Mouse (Mus musculus): ENCODE data around the gene Cdk19.
"Not testable (repeated sequence)": the region's sequence is repeated elsewhere in the genome, so short reads cannot be mapped to it uniquely, and the experiment has no call there.

Gene Cdk19

GRCm38 (mm10) chr10:40385397-40385796, 46.0 kb downstream of the Cdk19 start:
- DNase-seq (ENCODE audit: low read depth, low spot score), result no peak

GRCm38 (mm10) chr10:40386126-40386525, 46.8 kb downstream of the Cdk19 start:
- DNase-seq (ENCODE audit: low read depth, low spot score), result no peak

GRCm38 (mm10) chr10:40393447-40394143, 54.2 kb downstream of the Cdk19 start:
- DNase-seq (ENCODE audit: low read depth, low spot score), result no peak

- no peak for DNase-seq (ENCODE audit: low read depth, low spot score)
Measured at GRCm38 (mm10) chr10:40398842-40399241, 59.5 kb downstream of the Cdk19 start.

GRCm38 (mm10) chr10:40399328-40399727, 60.0 kb downstream of the Cdk19 start:
- no peak for DNase-seq (ENCODE audit: low read depth, low spot score)

GRCm38 (mm10) chr10:40400293-40400692, 60.9 kb downstream of the Cdk19 start:
- no peak for DNase-seq (ENCODE audit: low read depth, low spot score)

GRCm38 (mm10) chr10:40406655-40407054, 67.3 kb downstream of the Cdk19 start:
- no peak for DNase-seq (ENCODE audit: low read depth, low spot score)

- DNase-seq (ENCODE audit: low read depth, low spot score), result no peak
Measured at GRCm38 (mm10) chr10:40409336-40409735, 70.0 kb downstream of the Cdk19 start.

- no peak for DNase-seq (ENCODE audit: low read depth, low spot score)
Measured at GRCm38 (mm10) chr10:40411370-40411769, 72.0 kb downstream of the Cdk19 start.

- DNase-seq (ENCODE audit: low read depth, low spot score), result no peak
Measured at GRCm38 (mm10) chr10:40416944-40417343, 77.6 kb downstream of the Cdk19 start.

- no peak for DNase-seq (ENCODE audit: low read depth, low spot score)
Measured at GRCm38 (mm10) chr10:40419841-40420240, 80.5 kb downstream of the Cdk19 start.

- no peak for DNase-seq (ENCODE audit: low read depth, low spot score)
Measured at GRCm38 (mm10) chr10:40420703-40421102, 81.3 kb downstream of the Cdk19 start.

- DNase-seq (ENCODE audit: low read depth, low spot score), result no peak
Measured at GRCm38 (mm10) chr10:40421724-40422123, 82.4 kb downstream of the Cdk19 start.

- no peak for DNase-seq (ENCODE audit: low read depth, low spot score)
Measured at GRCm38 (mm10) chr10:40422696-40423095, 83.3 kb downstream of the Cdk19 start.

GRCm38 (mm10) chr10:40424428-40424827, 85.1 kb downstream of the Cdk19 start:
- DNase-seq (ENCODE audit: low read depth, low spot score), result not testable (repeated sequence)

GRCm38 (mm10) chr10:40425243-40426095, 86.1 kb downstream of the Cdk19 start:
- DNase-seq (ENCODE audit: low read depth, low spot score), result no peak

GRCm38 (mm10) chr10:40426096-40426450, 86.7 kb downstream of the Cdk19 start:
- DNase-seq (ENCODE audit: low read depth, low spot score), result no peak

GRCm38 (mm10) chr10:40428633-40429032, 89.3 kb downstream of the Cdk19 start:
- DNase-seq (ENCODE audit: low read depth, low spot score), result no peak

GRCm38 (mm10) chr10:40429081-40429480, 89.7 kb downstream of the Cdk19 start:
- no peak for DNase-seq (ENCODE audit: low read depth, low spot score)

GRCm38 (mm10) chr10:40430209-40430608, 90.8 kb downstream of the Cdk19 start:
- DNase-seq (ENCODE audit: low read depth, low spot score), result no peak

GRCm38 (mm10) chr10:40431957-40432356, 92.6 kb downstream of the Cdk19 start:
- no peak for DNase-seq (ENCODE audit: low read depth, low spot score)

GRCm38 (mm10) chr10:40432375-40432774, 93.0 kb downstream of the Cdk19 start:
- no peak for DNase-seq (ENCODE audit: low read depth, low spot score)

- DNase-seq (ENCODE audit: low read depth, low spot score), result no peak
Measured at GRCm38 (mm10) chr10:40435402-40435801, 96.0 kb downstream of the Cdk19 start.
